Mouse (Mus musculus): ENCODE data around the gene Camkk2. TPM values are rescaled to one million over a fixed set of nuclear protein-coding genes. Genes with fewer than 3 reads are reported as not detected.
A peak's percentile ranks its signal among the peaks of the same experiment; 100 is the strongest.

Gene Camkk2
- polyA plus RNA-seq, 2 experiments, result 35.0 to 39.3 TPM

DNA sequence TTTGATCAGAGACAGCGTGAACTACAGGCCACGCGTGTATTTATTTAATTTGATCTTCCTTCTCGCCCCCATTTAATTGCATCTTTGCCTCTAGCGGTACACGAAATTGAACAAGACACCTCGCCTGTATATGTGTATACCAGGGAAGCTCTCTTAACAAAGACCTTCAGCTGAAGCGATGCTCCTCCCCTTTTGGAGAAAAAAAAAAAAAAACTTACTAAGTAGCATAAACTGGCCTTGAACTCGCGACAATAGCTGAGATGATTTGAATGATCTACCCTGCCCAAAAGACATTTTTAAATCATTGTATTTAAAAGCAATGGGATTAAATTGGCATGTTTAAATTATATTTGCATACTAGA lies 42.3 kb upstream of the Camkk2 start:
- Histone ChIP-seq H3K4me3 (replicated peaks; ENCODE audit: low read length) (peak overlapping the region; percentile 77), H3K27me3 (ENCODE audit: control insufficient read depth, insufficient read depth, low read length) (no peaks in the 10 kb centered on the region), H3K36me3 (ENCODE audit: control insufficient read depth, insufficient read depth, low read length) (peaks cover 30% of the 10 kb centered on the region), H3K9ac (ENCODE audit: low read depth, low read length, severe bottlenecking) (peak overlapping the region; percentile 85), H3K9me3 (ENCODE audit: control insufficient read depth, low read length) (no peaks in the 10 kb centered on the region), H3K4me2 (replicated peaks; ENCODE audit: low read depth, low read length, severe bottlenecking) (peak overlapping the region; percentile 51), H3K27ac (replicated peaks; ENCODE audit: low read depth, low read length) (peak overlapping the region; percentile 94), H3K4me1 (ENCODE audit: control insufficient read depth, insufficient read depth, low read length) (peaks cover 8% of the 10 kb centered on the region; the same call in 1 of the 2 replicates)
- WGBS, result under 1% methylated on average over 10 of the region's 10 CpGs
- no peak for TF ChIP-seq POLR2A (IDR thresholded peaks at IDR 0.05; ENCODE audit: borderline replicate concordance, extremely low read depth, insufficient read depth, insufficient read length)
- DNase-seq (ENCODE audit: low spot score) (no peak), ATAC-seq (ENCODE audit: low FRiP score, low read depth) (peak; percentile 58)

DNA sequence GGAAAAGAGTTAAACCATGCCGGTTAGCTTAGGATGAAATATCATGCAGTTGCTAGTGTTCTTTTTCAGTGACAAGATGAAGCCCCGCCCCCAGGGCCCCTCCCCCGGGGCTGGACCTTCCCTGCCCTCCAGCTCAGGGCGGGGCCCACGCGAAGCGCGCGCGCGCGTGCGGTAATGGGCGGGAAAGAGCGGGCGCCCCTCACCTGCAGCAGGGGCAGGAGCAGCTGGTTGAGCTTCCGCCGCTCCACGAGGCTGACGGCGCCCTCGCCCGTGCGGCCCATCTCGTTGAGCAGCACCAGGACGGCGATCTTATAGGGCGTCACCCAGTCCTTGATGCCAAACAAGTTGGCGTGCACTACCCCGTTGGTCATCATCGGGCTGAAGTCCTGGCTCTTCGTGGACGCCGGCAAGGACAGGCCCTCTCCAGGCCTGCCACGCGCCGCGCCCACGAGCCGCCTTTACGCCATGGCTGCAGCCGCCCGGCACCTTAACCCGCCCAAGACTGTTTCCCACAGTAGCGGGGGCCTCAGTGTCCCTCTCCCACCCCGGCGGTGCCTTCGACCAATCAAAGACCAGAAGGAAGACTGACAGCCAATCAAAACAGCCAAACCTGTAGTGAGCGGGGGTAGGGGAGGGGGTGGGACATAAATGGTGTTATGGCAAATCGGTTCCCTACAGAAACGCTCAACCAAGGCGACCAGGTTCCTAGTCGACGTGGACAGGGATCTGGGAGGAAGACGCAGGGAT lies 41.7 kb upstream of the Camkk2 start, which contains the start of gene Anapc5:
Gene Anapc5 (minus strand): TSS at position 563 of the 747 bp plus-strand sequence.
- peak; percentile 100 for ATAC-seq (ENCODE audit: low FRiP score, low read depth)
- WGBS, result under 1% methylated on average over 50 of the region's 55 CpGs

DNA sequence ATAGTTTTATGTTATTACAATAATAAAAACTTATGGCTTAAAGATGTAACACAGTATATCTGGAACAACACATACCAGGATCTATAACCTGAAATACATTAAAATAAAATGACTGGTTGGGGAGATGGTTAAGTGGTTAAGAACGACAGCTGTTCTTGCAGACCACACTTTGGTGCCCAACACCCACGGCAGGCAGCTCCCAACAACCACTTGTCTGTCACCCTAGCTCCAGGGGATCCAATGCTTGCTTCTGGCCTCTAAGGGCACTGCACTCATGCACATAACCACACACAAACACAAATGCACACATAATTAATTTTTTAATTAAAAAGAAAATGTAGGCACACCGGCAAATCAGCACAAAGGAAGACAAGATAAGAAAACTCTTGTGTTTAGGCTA lies 33.5 kb upstream of the Camkk2 start:
- ATAC-seq (ENCODE audit: low FRiP score, low read depth) (no peak), DNase-seq (ENCODE audit: low spot score) (no peak)
- no peaks in the 10 kb centered on the region for H3K27me3 ChIP-seq (ENCODE audit: control insufficient read depth, insufficient read depth, low read length)
- no peaks in the 10 kb centered on the region for H3K4me1 ChIP-seq (ENCODE audit: control insufficient read depth, insufficient read depth, low read length)
- 75% methylated on average over 3 of the region's 3 CpGs for WGBS
- no peak overlapping the region for H3K4me2 ChIP-seq (replicated peaks; ENCODE audit: low read depth, low read length, severe bottlenecking)
- H3K9me3 ChIP-seq (ENCODE audit: control insufficient read depth, low read length), result no peaks in the 10 kb centered on the region
- H3K36me3 ChIP-seq (ENCODE audit: control insufficient read depth, insufficient read depth, low read length), result peaks cover 95% of the 10 kb centered on the region
- no peak for TF ChIP-seq POLR2A (IDR thresholded peaks at IDR 0.05; ENCODE audit: borderline replicate concordance, extremely low read depth, insufficient read depth, insufficient read length)
- no peak overlapping the region for H3K4me3 ChIP-seq (replicated peaks; ENCODE audit: low read length)
- H3K27ac ChIP-seq (replicated peaks; ENCODE audit: low read depth, low read length), result no peak overlapping the region
- no peak overlapping the region for H3K9ac ChIP-seq (ENCODE audit: low read depth, low read length, severe bottlenecking)

More for the DNA sequence above, 41.7 kb upstream of the Camkk2 start, which contains the start of gene Anapc5:
- H3K27me3 ChIP-seq (ENCODE audit: control insufficient read depth, insufficient read depth, low read length), result no peaks in the 10 kb centered on the region
- H3K27ac ChIP-seq (replicated peaks; ENCODE audit: low read depth, low read length), result peak within 1 kb of the TSS; percentile 94
- H3K4me2 ChIP-seq (replicated peaks; ENCODE audit: low read depth, low read length, severe bottlenecking), result peak within 1 kb of the TSS; percentile 51
- peaks cover 8% of the 10 kb centered on the region; the same call in 1 of the 2 replicates for H3K4me1 ChIP-seq (ENCODE audit: control insufficient read depth, insufficient read depth, low read length)
- peak; percentile 97 for DNase-seq (ENCODE audit: low spot score)
- H3K9me3 ChIP-seq (ENCODE audit: control insufficient read depth, low read length), result no peaks in the 10 kb centered on the region
- H3K4me3 ChIP-seq (replicated peaks; ENCODE audit: low read length), result peak within 1 kb of the TSS; percentile 77
- peak within 1 kb of the TSS; percentile 85 for H3K9ac ChIP-seq (ENCODE audit: low read depth, low read length, severe bottlenecking)
- H3K36me3 ChIP-seq (ENCODE audit: control insufficient read depth, insufficient read depth, low read length), result peaks cover 34% of the 10 kb centered on the region
- peak; percentile 82; the same call in 1 of the 2 replicates for TF ChIP-seq POLR2A (IDR thresholded peaks at IDR 0.05; ENCODE audit: borderline replicate concordance, extremely low read depth, insufficient read depth, insufficient read length)

DNA sequence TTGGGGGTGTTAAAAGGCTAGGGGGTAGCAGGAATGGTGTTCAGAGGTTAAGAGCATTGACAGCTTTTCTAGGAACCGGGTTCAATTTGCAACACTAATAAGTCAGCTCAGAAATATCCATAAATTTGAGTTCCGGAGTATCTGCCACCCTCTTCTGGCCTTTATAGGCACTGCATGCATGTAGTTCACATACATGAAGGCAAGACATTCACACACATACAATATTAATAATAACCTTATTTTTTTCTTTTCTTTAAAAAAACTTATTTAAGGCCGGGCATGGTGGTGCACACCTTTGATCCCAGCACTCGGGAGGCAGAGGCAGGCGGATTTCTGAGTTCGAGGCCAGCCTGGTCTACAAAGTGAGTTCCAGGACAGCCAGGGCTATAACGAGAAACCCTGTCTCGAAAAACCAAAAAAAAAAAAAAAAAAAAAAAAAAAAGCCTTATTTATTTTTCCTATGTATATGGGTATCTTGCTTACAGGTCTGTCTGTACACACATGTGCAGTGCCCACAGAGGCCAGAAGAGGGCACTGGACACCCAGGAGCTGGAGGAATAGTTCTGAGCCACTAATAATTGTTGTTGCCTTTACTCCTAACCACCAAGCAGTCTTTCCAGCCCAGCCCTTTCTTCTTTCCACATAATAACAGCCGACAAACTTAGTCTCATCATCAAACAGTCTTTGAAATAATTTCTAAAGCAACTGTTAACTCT lies 32.3 kb upstream of the Camkk2 start:
- H3K4me1 ChIP-seq (ENCODE audit: control insufficient read depth, insufficient read depth, low read length), result no peaks in the 10 kb centered on the region
- DNase-seq (ENCODE audit: low spot score) (peak; percentile 31), ATAC-seq (ENCODE audit: low FRiP score, low read depth) (no peak)
- no peak overlapping the region for H3K4me2 ChIP-seq (replicated peaks; ENCODE audit: low read depth, low read length, severe bottlenecking)
- H3K4me3 ChIP-seq (replicated peaks; ENCODE audit: low read length), result no peak overlapping the region
- no peak overlapping the region for H3K27ac ChIP-seq (replicated peaks; ENCODE audit: low read depth, low read length)
- H3K9ac ChIP-seq (ENCODE audit: low read depth, low read length, severe bottlenecking), result no peak overlapping the region
- peaks cover 94% of the 10 kb centered on the region for H3K36me3 ChIP-seq (ENCODE audit: control insufficient read depth, insufficient read depth, low read length)
- 91% methylated on average over 9 of the region's 9 CpGs for WGBS
- no peak for TF ChIP-seq POLR2A (IDR thresholded peaks at IDR 0.05; ENCODE audit: borderline replicate concordance, extremely low read depth, insufficient read depth, insufficient read length)
- H3K27me3 ChIP-seq (ENCODE audit: control insufficient read depth, insufficient read depth, low read length), result no peaks in the 10 kb centered on the region
- no peaks in the 10 kb centered on the region for H3K9me3 ChIP-seq (ENCODE audit: control insufficient read depth, low read length)

DNA sequence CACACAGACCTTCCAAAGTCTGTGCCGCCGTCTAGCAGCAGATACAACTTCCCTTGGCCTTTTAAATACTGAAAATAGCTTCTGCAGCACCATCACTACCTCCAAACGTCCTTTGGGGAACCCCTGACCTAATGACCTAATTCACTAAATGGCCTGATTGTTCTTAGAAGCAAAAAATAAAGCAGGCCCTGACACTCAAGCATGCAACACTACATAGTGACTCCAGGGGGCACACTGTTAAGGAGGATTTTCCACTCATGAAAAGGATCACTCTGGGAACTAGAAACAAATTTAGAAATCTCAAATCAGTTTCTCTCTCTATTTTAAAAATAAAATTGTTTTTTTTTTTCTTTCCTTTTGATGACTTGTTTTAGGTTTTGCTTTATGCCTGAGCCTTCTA lies 26.3 kb upstream of the Camkk2 start:
- 64% methylated on average over 3 of the region's 3 CpGs for WGBS
- no peaks in the 10 kb centered on the region for H3K27me3 ChIP-seq (ENCODE audit: control insufficient read depth, insufficient read depth, low read length)
- ATAC-seq (ENCODE audit: low FRiP score, low read depth) (no peak), DNase-seq (ENCODE audit: low spot score) (no peak)
- no peak overlapping the region for H3K27ac ChIP-seq (replicated peaks; ENCODE audit: low read depth, low read length)
- H3K9me3 ChIP-seq (ENCODE audit: control insufficient read depth, low read length), result no peaks in the 10 kb centered on the region
- no peak for TF ChIP-seq POLR2A (IDR thresholded peaks at IDR 0.05; ENCODE audit: borderline replicate concordance, extremely low read depth, insufficient read depth, insufficient read length)
- H3K4me3 ChIP-seq (replicated peaks; ENCODE audit: low read length), result no peak overlapping the region
- H3K36me3 ChIP-seq (ENCODE audit: control insufficient read depth, insufficient read depth, low read length), result peaks cover 97% of the 10 kb centered on the region
- H3K4me2 ChIP-seq (replicated peaks; ENCODE audit: low read depth, low read length, severe bottlenecking), result no peak overlapping the region
- no peaks in the 10 kb centered on the region for H3K4me1 ChIP-seq (ENCODE audit: control insufficient read depth, insufficient read depth, low read length)
- no peak overlapping the region for H3K9ac ChIP-seq (ENCODE audit: low read depth, low read length, severe bottlenecking)
